Mouse (Mus musculus) heart, embryonic 10.5 days (tissue): ENCODE data around the gene Afmid. TPM values are rescaled to one million over a fixed set of nuclear protein-coding genes. Genes with fewer than 3 reads are reported as not detected.

Experiments
- DNase-seq: peaks from one replicate; pipeline ENCODE4 v3.0.0-alpha.2; 2017; ENCODE audit warnings: low spot score
- H3K27ac ChIP-seq: fragments of 300-500 bp; sonication (generic); 2 replicates; pipeline ENCODE4 v1.5.1; 2016; ENCODE audit warnings: mild to moderate bottlenecking
- H3K27me3 ChIP-seq: fragments of 300-500 bp; sonication (generic); 2 replicates; pipeline ENCODE4 v1.6.1; 2016; ENCODE audit warnings: mild to moderate bottlenecking; ENCODE audit not compliant: poor library complexity, insufficient read depth, severe bottlenecking
- H3K36me3 ChIP-seq: fragments of 300-500 bp; sonication (generic); 2 replicates; pipeline ENCODE4 v1.6.1; 2016; ENCODE audit warnings: mild to moderate bottlenecking, moderate library complexity
- H3K4me1 ChIP-seq: fragments of 300-500 bp; sonication (generic); 2 replicates; pipeline ENCODE4 v1.6.1; 2016; ENCODE audit warnings: mild to moderate bottlenecking
- H3K4me3 ChIP-seq: fragments of 300-500 bp; sonication (generic); 2 replicates; pipeline ENCODE4 v1.5.1; 2016; ENCODE audit warnings: mild to moderate bottlenecking, moderate library complexity
- H3K9me3 ChIP-seq: fragments of 300-500 bp; sonication (generic); 2 replicates; pipeline ENCODE4 v1.6.1; 2016; ENCODE audit warnings: mild to moderate bottlenecking, moderate library complexity
- WGBS: fragments of 180-500 bp; shearing (Covaris S2); methylation state at CpG from one replicate; pipeline ENCODE4 v1.1.7; 2016; 5-methylcytosine and 5-hydroxymethylcytosine counted together
- polyA plus RNA-seq: library from polyadenylated mRNA; unstranded; fragments of >200 nt; fragmentation: Nextera tagmentation; extraction: Ambion mirVana; gene quantifications from 2 replicates; pipeline ENCODE4 v1.2.1, GENCODE M21; 2016

The Afmid gene
- polyA plus RNA-seq, 1 experiment from 2014 or later: 8.8 TPM

- Histone ChIP-seq H3K4me1 (peaks cover 49% of the 10 kb centered on the region), H3K4me3 (no peak overlapping the region), H3K9me3 (no peaks in the 10 kb centered on the region), H3K27me3 (peaks cover 37% of the 10 kb centered on the region; the same call in 1 of the 2 replicates), H3K27ac (no peak overlapping the region), H3K36me3 (0 out of 2 replicates have a peak, but pooled peaks cover 3% of the 10 kb centered on the region)
- DNase-seq: no peak
- 62% methylated on average over 5 of the region's 5 CpGs for WGBS
Measured at GRCm38 (mm10) chr11:117871376-117871775, 45.7 kb downstream of the Afmid start.

- Histone ChIP-seq H3K4me1 (peaks cover 55% of the 10 kb centered on the region), H3K27ac (no peak overlapping the region), H3K4me3 (peak overlapping the region; percentile 78; the same call in 1 of the 2 replicates), H3K9me3 (no peaks in the 10 kb centered on the region), H3K27me3 (peaks cover 33% of the 10 kb centered on the region; the same call in 1 of the 2 replicates), H3K36me3 (0 out of 2 replicates have a peak, but pooled peaks cover 3% of the 10 kb centered on the region)
- 65% methylated on average over 12 of the region's 12 CpGs for WGBS
- DNase-seq: no peak
Measured at GRCm38 (mm10) chr11:117871911-117872584, 46.3 kb downstream of the Afmid start.

GRCm38 (mm10) chr11:117872861-117873608 lies 47.3 kb downstream of the Afmid start, which contains the start of gene Tha1:
Gene Tha1, minus strand, starts transcription at chr11:117873481.
- Histone ChIP-seq H3K36me3 (0 out of 2 replicates have a peak, but pooled peaks cover 3% of the 10 kb centered on the region), H3K4me1 (peaks cover 65% of the 10 kb centered on the region), H3K4me3 (peak within 1 kb of the TSS; percentile 78), H3K9me3 (no peaks in the 10 kb centered on the region), H3K27me3 (peaks cover 31% of the 10 kb centered on the region; the same call in 1 of the 2 replicates), H3K27ac (peak within 1 kb of the TSS; percentile 86)
- 2% methylated on average over 51 of the region's 51 CpGs for WGBS
- peak; percentile 88 for DNase-seq

GRCm38 (mm10) chr11:117874419-117874818 lies 48.7 kb downstream of the Afmid start:
- H3K4me1 ChIP-seq: peaks cover 78% of the 10 kb centered on the region
- no peak overlapping the region for H3K4me3 ChIP-seq
- peaks cover 17% of the 10 kb centered on the region; the same call in 1 of the 2 replicates for H3K27me3 ChIP-seq
- DNase-seq: no peak
- no peak overlapping the region; the same call in 1 of the 2 replicates for H3K27ac ChIP-seq
- WGBS: 58% methylated on average over 4 of the region's 4 CpGs
- no peaks in the 10 kb centered on the region for H3K9me3 ChIP-seq
- no peaks in the 10 kb centered on the region for H3K36me3 ChIP-seq

GRCm38 (mm10) chr11:117875681-117876080 lies 50.0 kb downstream of the Afmid start:
- WGBS: 7% methylated on average over 6 of the region's 6 CpGs
- Histone ChIP-seq H3K4me3 (peak overlapping the region; percentile 20), H3K4me1 (peaks cover 80% of the 10 kb centered on the region), H3K9me3 (no peaks in the 10 kb centered on the region), H3K27me3 (peaks cover 14% of the 10 kb centered on the region; the same call in 1 of the 2 replicates), H3K27ac (peak overlapping the region; percentile 84), H3K36me3 (no peaks in the 10 kb centered on the region)
- no peak for DNase-seq

- H3K27ac ChIP-seq: peak overlapping the region; percentile 76
- H3K4me3 ChIP-seq: peak overlapping the region; percentile 31
- H3K4me1 ChIP-seq: peaks cover 77% of the 10 kb centered on the region
- H3K9me3 ChIP-seq: no peaks in the 10 kb centered on the region
- no peaks in the 10 kb centered on the region for H3K27me3 ChIP-seq
- no peak for DNase-seq
- WGBS: 15% methylated on average over 13 of the region's 13 CpGs
- H3K36me3 ChIP-seq: no peaks in the 10 kb centered on the region
Measured at GRCm38 (mm10) chr11:117877917-117878745, 52.4 kb downstream of the Afmid start.

GRCm38 (mm10) chr11:117878892-117879291 lies 53.2 kb downstream of the Afmid start:
- Histone ChIP-seq H3K36me3 (no peaks in the 10 kb centered on the region), H3K27me3 (0 out of 2 replicates have a peak, but pooled peaks cover 2% of the 10 kb centered on the region), H3K9me3 (no peaks in the 10 kb centered on the region), H3K27ac (peak overlapping the region; percentile 76), H3K4me1 (peaks cover 72% of the 10 kb centered on the region), H3K4me3 (peak overlapping the region; percentile 31; the same call in 1 of the 2 replicates)
- 43% methylated on average over 8 of the region's 8 CpGs for WGBS
- DNase-seq: no peak

GRCm38 (mm10) chr11:117879676-117880075 lies 54.0 kb downstream of the Afmid start:
- WGBS: 71% methylated on average over 6 of the region's 6 CpGs
- H3K27ac ChIP-seq: 0 out of 2 replicates have a peak overlapping the region, but pooled peaks have one; percentile 13
- H3K9me3 ChIP-seq: no peaks in the 10 kb centered on the region
- H3K4me3 ChIP-seq: no peak overlapping the region
- no peak for DNase-seq
- 0 out of 2 replicates have a peak, but pooled peaks cover 4% of the 10 kb centered on the region for H3K27me3 ChIP-seq
- H3K36me3 ChIP-seq: no peaks in the 10 kb centered on the region
- H3K4me1 ChIP-seq: peaks cover 69% of the 10 kb centered on the region

- Histone ChIP-seq H3K4me1 (peaks cover 61% of the 10 kb centered on the region), H3K27ac (0 out of 2 replicates have a peak overlapping the region, but pooled peaks have one; percentile 74), H3K36me3 (no peaks in the 10 kb centered on the region), H3K9me3 (no peaks in the 10 kb centered on the region), H3K27me3 (0 out of 2 replicates have a peak, but pooled peaks cover 4% of the 10 kb centered on the region), H3K4me3 (no peak overlapping the region)
- no peak for DNase-seq
- WGBS: 80% methylated on average over 9 of the region's 9 CpGs
Measured at GRCm38 (mm10) chr11:117880336-117880976, 54.7 kb downstream of the Afmid start.

- peak overlapping the region; percentile 74; the same call in 1 of the 2 replicates for H3K27ac ChIP-seq
- no peaks in the 10 kb centered on the region for H3K36me3 ChIP-seq
- H3K4me1 ChIP-seq: peaks cover 60% of the 10 kb centered on the region
- H3K27me3 ChIP-seq: peaks cover 6% of the 10 kb centered on the region; the same call in 1 of the 2 replicates
- H3K4me3 ChIP-seq: no peak overlapping the region
- 65% methylated on average over 6 of the region's 6 CpGs for WGBS
- H3K9me3 ChIP-seq: no peaks in the 10 kb centered on the region
- no peak for DNase-seq
Measured at GRCm38 (mm10) chr11:117880977-117881358, 55.2 kb downstream of the Afmid start.

- H3K9me3 ChIP-seq: no peaks in the 10 kb centered on the region
Measured at GRCm38 (mm10) chr11:117881787-117882186, 56.1 kb downstream of the Afmid start.

GRCm38 (mm10) chr11:117882208-117882607 lies 56.5 kb downstream of the Afmid start:
- Histone ChIP-seq H3K27me3 (peaks cover 17% of the 10 kb centered on the region), H3K9me3 (no peaks in the 10 kb centered on the region), H3K4me3 (no peak overlapping the region), H3K36me3 (no peaks in the 10 kb centered on the region), H3K27ac (peak overlapping the region; percentile 74), H3K4me1 (peaks cover 56% of the 10 kb centered on the region)
- 68% methylated on average over 1 of the region's 1 CpGs for WGBS
- DNase-seq: no peak

More at GRCm38 (mm10) chr11:117881787-117882186, 56.1 kb downstream of the Afmid start:
- H3K4me3 ChIP-seq: no peak overlapping the region
- DNase-seq: no peak
- peak overlapping the region; percentile 74 for H3K27ac ChIP-seq
- whole genome bisulfite sequencing: 13% methylated on average over 8 of the region's 8 CpGs
- no peaks in the 10 kb centered on the region for H3K36me3 ChIP-seq
- H3K27me3 ChIP-seq: peaks cover 15% of the 10 kb centered on the region
- H3K4me1 ChIP-seq: peaks cover 60% of the 10 kb centered on the region
